Mouse (Mus musculus): Measurements from ENCODE around the gene Hist1h4k. TPM values are rescaled to one million over a fixed set of nuclear protein-coding genes. Genes with fewer than 3 reads are reported as not detected.

Hist1h4k gene
- polyA plus RNA-seq, 1 experiment from 2014 or later, result 2.7 TPM

DNA sequence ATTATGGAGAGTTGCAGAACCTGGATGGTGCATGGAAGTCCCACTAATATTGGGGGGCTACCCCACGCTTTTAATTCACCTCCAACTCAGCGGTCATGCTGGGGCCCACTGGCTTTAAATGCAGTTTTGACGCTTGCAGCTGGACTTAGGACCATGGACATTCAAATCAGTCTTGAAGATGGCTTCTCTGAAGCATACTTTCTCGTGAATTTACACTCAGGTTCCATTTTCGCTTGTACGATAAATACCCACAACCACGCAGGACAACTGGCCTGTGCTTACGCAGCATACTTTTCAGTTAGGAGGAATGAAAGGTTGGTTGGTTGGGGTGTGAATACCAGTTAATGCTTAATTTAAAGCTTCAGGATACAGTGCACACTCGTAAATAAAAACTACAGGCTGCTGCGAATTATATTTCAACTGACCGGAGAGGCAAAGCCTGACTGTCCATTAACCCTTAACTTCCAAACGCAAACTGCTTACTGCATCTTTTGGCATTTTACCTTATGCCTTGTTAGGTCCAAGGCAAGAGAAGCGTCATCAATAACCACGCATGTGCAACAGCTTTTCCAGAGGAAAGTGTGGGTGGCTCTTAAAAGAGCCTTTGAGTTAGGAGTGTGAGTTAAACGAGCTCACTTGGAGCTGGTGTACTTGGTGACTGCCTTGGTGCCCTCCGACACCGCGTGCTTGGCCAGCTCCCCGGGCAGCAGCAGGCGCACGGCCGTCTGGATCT lies 35.0 kb downstream of the Hist1h4k start:
- H3K4me1 ChIP-seq, result peaks cover 26% of the 10 kb centered on the region
- no peaks in the 10 kb centered on the region for H3K36me3 ChIP-seq
- H3K9ac ChIP-seq (replicated peaks), result peak overlapping the region; percentile 50
- H3K4me2 ChIP-seq, result peak overlapping the region; percentile 86
- no peaks in the 10 kb centered on the region for H3K9me3 ChIP-seq (replicated peaks)
- ATAC-seq (ENCODE audit: low FRiP score), result no peak
- no peaks in the 10 kb centered on the region for H3K27me3 ChIP-seq (replicated peaks)
- peak overlapping the region; percentile 42 for H3K4me3 ChIP-seq (replicated peaks)
- under 1% methylated on average over 22 of the region's 22 CpGs for WGBS
- H3K27ac ChIP-seq (replicated peaks), result peak overlapping the region; percentile 90

- Histone ChIP-seq H3K9me3 (replicated peaks) (no peaks in the 10 kb centered on the region), H3K4me1 (peaks cover 26% of the 10 kb centered on the region), H3K27me3 (replicated peaks) (no peaks in the 10 kb centered on the region), H3K9ac (replicated peaks) (peak overlapping the region; percentile 50), H3K4me3 (replicated peaks) (peak overlapping the region; percentile 42), H3K36me3 (no peaks in the 10 kb centered on the region), H3K27ac (replicated peaks) (peak overlapping the region; percentile 90; the same call in 1 of the 2 replicates), H3K4me2 (peak overlapping the region; percentile 86)
- no peak for ATAC-seq (ENCODE audit: low FRiP score)
- WGBS, result under 1% methylated on average over 7 of the region's 7 CpGs
These were observed 35.6 kb downstream of the Hist1h4k start for GRCm38 (mm10) chr13:21714725-21715124.

- no peak for ATAC-seq (ENCODE audit: low FRiP score)
- no peaks in the 10 kb centered on the region for H3K27me3 ChIP-seq (replicated peaks)
- H3K9ac ChIP-seq (replicated peaks), result no peak overlapping the region
- no peaks in the 10 kb centered on the region for H3K9me3 ChIP-seq (replicated peaks)
- H3K4me3 ChIP-seq (replicated peaks), result peak overlapping the region; percentile 68
- WGBS, result 28% methylated on average over 4 of the region's 4 CpGs
- H3K4me1 ChIP-seq, result peaks cover 10% of the 10 kb centered on the region
- H3K36me3 ChIP-seq, result no peaks in the 10 kb centered on the region
- H3K4me2 ChIP-seq, result peak overlapping the region; percentile 72
- no peak overlapping the region for H3K27ac ChIP-seq (replicated peaks)
These were observed 38.6 kb downstream of the Hist1h4k start for GRCm38 (mm10) chr13:21711698-21712097.

GRCm38 (mm10) chr13:21710821-21711525 lies 39.3 kb downstream of the Hist1h4k start:
- Histone ChIP-seq H3K4me1 (peaks cover 9% of the 10 kb centered on the region), H3K27me3 (replicated peaks) (no peaks in the 10 kb centered on the region), H3K4me3 (replicated peaks) (peak overlapping the region; percentile 68), H3K36me3 (no peaks in the 10 kb centered on the region), H3K9ac (replicated peaks) (peak overlapping the region; percentile 40), H3K9me3 (replicated peaks) (no peaks in the 10 kb centered on the region), H3K27ac (replicated peaks) (no peak overlapping the region), H3K4me2 (peak overlapping the region; percentile 72)
- WGBS, result 2% methylated on average over 22 of the region's 22 CpGs
- ATAC-seq (ENCODE audit: low FRiP score), result peak; percentile 91

DNA sequence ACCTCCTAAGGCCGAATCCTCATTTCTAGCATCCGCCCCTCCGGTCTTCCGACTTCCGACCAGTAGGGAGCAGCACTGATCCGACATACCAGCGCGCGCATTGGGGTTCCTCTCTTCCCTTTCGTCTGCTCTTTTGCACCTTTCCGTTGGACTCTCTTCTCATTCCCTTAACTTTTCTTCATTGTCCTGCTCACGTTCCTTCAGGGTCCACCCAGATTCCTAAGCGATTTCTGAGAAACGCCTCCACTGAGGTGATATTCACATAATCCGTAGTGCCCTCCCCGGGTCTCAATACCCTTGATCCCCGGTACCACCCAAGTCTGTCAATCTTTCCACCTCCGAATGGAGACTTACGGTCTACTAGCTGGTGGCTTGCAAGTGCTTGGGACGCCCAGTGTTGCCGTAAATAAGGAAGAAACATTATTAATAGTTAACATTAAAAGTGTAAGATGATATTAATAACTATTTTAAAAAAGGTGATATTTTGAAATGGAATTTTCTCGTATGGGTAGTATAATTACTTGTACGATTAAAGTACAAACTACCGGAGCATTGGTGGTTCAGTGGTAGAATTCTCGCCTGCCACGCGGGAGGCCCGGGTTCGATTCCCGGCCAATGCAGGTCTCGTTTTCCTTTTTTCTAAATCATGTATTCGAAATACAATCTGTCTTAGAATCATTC lies 40.1 kb downstream of the Hist1h4k start:
- peak; percentile 93 for ATAC-seq (ENCODE audit: low FRiP score)
- Histone ChIP-seq H3K9me3 (replicated peaks) (no peaks in the 10 kb centered on the region), H3K27me3 (replicated peaks) (no peaks in the 10 kb centered on the region), H3K36me3 (no peaks in the 10 kb centered on the region), H3K27ac (replicated peaks) (peak overlapping the region; percentile 88), H3K4me1 (peaks cover 4% of the 10 kb centered on the region), H3K4me2 (peak overlapping the region; percentile 72), H3K4me3 (replicated peaks) (peak overlapping the region; percentile 68), H3K9ac (replicated peaks) (peak overlapping the region; percentile 64)
- WGBS, result under 1% methylated on average over 32 of the region's 32 CpGs

- no peak for ATAC-seq (ENCODE audit: low FRiP score)
- H3K9me3 ChIP-seq (replicated peaks), result no peaks in the 10 kb centered on the region
- no peak overlapping the region for H3K9ac ChIP-seq (replicated peaks)
- WGBS, result 73% methylated on average over 4 of the region's 4 CpGs
- H3K4me2 ChIP-seq, result no peak overlapping the region
- no peak overlapping the region for H3K27ac ChIP-seq (replicated peaks)
- H3K4me3 ChIP-seq (replicated peaks), result no peak overlapping the region
- no peaks in the 10 kb centered on the region for H3K4me1 ChIP-seq
- H3K27me3 ChIP-seq (replicated peaks), result no peaks in the 10 kb centered on the region
- no peaks in the 10 kb centered on the region for H3K36me3 ChIP-seq
These were observed 43.6 kb downstream of the Hist1h4k start for GRCm38 (mm10) chr13:21706669-21707068.

Small RNAs within 50 kb of the gene (microRNA-seq; reads per million reads assigned to microRNA genes)
- gene Gm44346 (not detected), gene Gm44357 (not detected), gene Gm44367 (not detected), gene Gm44454 (not detected)

Other genes with a start within 250 kb of the Hist1h4k start
- gene Gm11273, start 249.1 kb downstream of the Hist1h4k start, polyA plus RNA-seq (2015; fragmentation: Nextera tagmentation; extraction: Ambion mirVana), result 8.5 and 9.7 TPM in 2 replicates
- gene Zkscan8, start 219.4 kb downstream of the Hist1h4k start, polyA plus RNA-seq (2015; fragmentation: Nextera tagmentation; extraction: Ambion mirVana), result 4.3 and 4.9 TPM in 2 replicates
- 0.08 and 0.11 TPM in 2 replicates for gene Olfr1366, start 207.7 kb downstream of the Hist1h4k start, polyA plus RNA-seq (2015; fragmentation: Nextera tagmentation; extraction: Ambion mirVana)
- gene Olfr1535, start 190.6 kb downstream of the Hist1h4k start, polyA plus RNA-seq (2015; fragmentation: Nextera tagmentation; extraction: Ambion mirVana), result 0.04 TPM in 2 replicates
- not detected in 2 replicates for gene Olfr1364, start 168.7 kb downstream of the Hist1h4k start, polyA plus RNA-seq (2015; fragmentation: Nextera tagmentation; extraction: Ambion mirVana)
- gene Olfr1362, start 136.5 kb downstream of the Hist1h4k start, polyA plus RNA-seq (2015; fragmentation: Nextera tagmentation; extraction: Ambion mirVana), result not detected in 2 replicates
- gene Olfr11, start 108.0 kb downstream of the Hist1h4k start, polyA plus RNA-seq (2015; fragmentation: Nextera tagmentation; extraction: Ambion mirVana), result 0.04 TPM in 1 of 2 replicates, not detected in the other
- gene Olfr1361, start 87.1 kb downstream of the Hist1h4k start, polyA plus RNA-seq (2015; fragmentation: Nextera tagmentation; extraction: Ambion mirVana), result not detected in 2 replicates
- not detected in 2 replicates for gene Olfr1360, start 73.1 kb downstream of the Hist1h4k start, polyA plus RNA-seq (2015; fragmentation: Nextera tagmentation; extraction: Ambion mirVana)
- not detected in 2 replicates for gene Olfr1359, start 52.4 kb downstream of the Hist1h4k start, polyA plus RNA-seq (2015; fragmentation: Nextera tagmentation; extraction: Ambion mirVana)
- gene Hist1h2bl, start 34.4 kb downstream of the Hist1h4k start, polyA plus RNA-seq (2015; fragmentation: Nextera tagmentation; extraction: Ambion mirVana), result not detected in 2 replicates
- 7.9 and 9.5 TPM in 2 replicates for gene Hist1h2ai, start 34.1 kb downstream of the Hist1h4k start, polyA plus RNA-seq (2015; fragmentation: Nextera tagmentation; extraction: Ambion mirVana)
- 3.2 and 5.6 TPM in 2 replicates for gene Hist1h3h, start 32.8 kb downstream of the Hist1h4k start, polyA plus RNA-seq (2015; fragmentation: Nextera tagmentation; extraction: Ambion mirVana)
- gene Hist1h2bm, start 28.5 kb downstream of the Hist1h4k start, polyA plus RNA-seq (2015; fragmentation: Nextera tagmentation; extraction: Ambion mirVana), result 0.87 and 2.3 TPM in 2 replicates
- 0.45 and 0.56 TPM in 2 replicates for gene Hist1h4j, start 15.4 kb downstream of the Hist1h4k start, polyA plus RNA-seq (2015; fragmentation: Nextera tagmentation; extraction: Ambion mirVana)
- gene Hist1h2ak, start 3.3 kb upstream of the Hist1h4k start, polyA plus RNA-seq (2015; fragmentation: Nextera tagmentation; extraction: Ambion mirVana), result 5.6 and 7.7 TPM in 2 replicates
- not detected in 2 replicates for gene Hist1h2bn, start 3.6 kb upstream of the Hist1h4k start, polyA plus RNA-seq (2015; fragmentation: Nextera tagmentation; extraction: Ambion mirVana)
- gene Hist1h1b, start 30.1 kb upstream of the Hist1h4k start, polyA plus RNA-seq (2015; fragmentation: Nextera tagmentation; extraction: Ambion mirVana), result 2.2 and 5.8 TPM in 2 replicates
- 20.1 and 38.6 TPM in 2 replicates for gene Hist1h3i, start 32.9 kb upstream of the Hist1h4k start, polyA plus RNA-seq (2015; fragmentation: Nextera tagmentation; extraction: Ambion mirVana)
- 4.1 TPM in 1 of 2 replicates, not detected in the other for gene Hist1h2an, start 36.7 kb upstream of the Hist1h4k start, polyA plus RNA-seq (2015; fragmentation: Nextera tagmentation; extraction: Ambion mirVana)
- 0.56 and 1.8 TPM in 2 replicates for gene Hist1h2bp, start 37.0 kb upstream of the Hist1h4k start, polyA plus RNA-seq (2015; fragmentation: Nextera tagmentation; extraction: Ambion mirVana)
- gene Hist1h2bq, start 59.7 kb upstream of the Hist1h4k start, polyA plus RNA-seq (2015; fragmentation: Nextera tagmentation; extraction: Ambion mirVana), result 3.9 and 10.2 TPM in 2 replicates
- 1.5 TPM in 1 of 2 replicates, not detected in the other for gene Hist1h2ao, start 60.0 kb upstream of the Hist1h4k start, polyA plus RNA-seq (2015; fragmentation: Nextera tagmentation; extraction: Ambion mirVana)
- not detected in 2 replicates for gene Hist1h4m, start 61.2 kb upstream of the Hist1h4k start, polyA plus RNA-seq (2015; fragmentation: Nextera tagmentation; extraction: Ambion mirVana)
- 3.9 and 6.9 TPM in 2 replicates for gene Hist1h4n, start 81.7 kb upstream of the Hist1h4k start, polyA plus RNA-seq (2015; fragmentation: Nextera tagmentation; extraction: Ambion mirVana)
- 380 and 932 TPM in 2 replicates for gene Hist1h2ap, start 83.0 kb upstream of the Hist1h4k start, polyA plus RNA-seq (2015; fragmentation: Nextera tagmentation; extraction: Ambion mirVana)
- 3.4 and 10.4 TPM in 2 replicates for gene Hist1h2br, start 83.2 kb upstream of the Hist1h4k start, polyA plus RNA-seq (2015; fragmentation: Nextera tagmentation; extraction: Ambion mirVana)
- 10.3 and 11.5 TPM in 2 replicates for gene Zfp184, start 194.6 kb upstream of the Hist1h4k start, polyA plus RNA-seq (2015; fragmentation: Nextera tagmentation; extraction: Ambion mirVana)
- gene Pom121l2, start 230.7 kb upstream of the Hist1h4k start, polyA plus RNA-seq (2015; fragmentation: Nextera tagmentation; extraction: Ambion mirVana), result 0.11 TPM in 1 of 2 replicates, not detected in the other

Data from neural tube, embryonic 15.5 days (tissue).